Mouse (Mus musculus): Measurements from ENCODE around the gene Klhl25. TPM values are rescaled to one million over a fixed set of nuclear protein-coding genes. Genes with fewer than 3 reads are reported as not detected.

Klhl25 gene
- polyA plus RNA-seq (2015; fragmentation: Nextera tagmentation; extraction: Ambion mirVana): 28.5 and 29.0 TPM in 2 replicates

- Histone ChIP-seq H3K4me2 (peak within 1 kb of the TSS; percentile 89), H3K27me3 (no peaks in the 10 kb centered on the region), H3K27ac (replicated peaks) (peak within 1 kb of the TSS; percentile 91), H3K4me3 (peak within 1 kb of the TSS; percentile 93), H3K4me1 (replicated peaks) (peaks cover 44% of the 10 kb centered on the region), H3K36me3 (no peaks in the 10 kb centered on the region), H3K9me3 (no peaks in the 10 kb centered on the region), H3K9ac (peak within 1 kb of the TSS; percentile 92)
- under 1% methylated on average over 59 of the region's 60 CpGs for WGBS
- ATAC-seq (ENCODE audit: low read depth): peak; percentile 93
Observed at GRCm38 (mm10) chr7:75848115-75848775, at the start of gene Klhl25. Klhl25 (plus strand) TSS chr7:75848310.

- no peaks in the 10 kb centered on the region for H3K9me3 ChIP-seq
- no peak overlapping the region for H3K4me2 ChIP-seq
- no peak overlapping the region for H3K4me3 ChIP-seq
- no peak for ATAC-seq (ENCODE audit: low read depth)
- H3K27ac ChIP-seq (replicated peaks): no peak overlapping the region
- peaks cover 6% of the 10 kb centered on the region for H3K4me1 ChIP-seq (replicated peaks)
- no peaks in the 10 kb centered on the region for H3K36me3 ChIP-seq
- H3K27me3 ChIP-seq: no peaks in the 10 kb centered on the region
- H3K9ac ChIP-seq: no peak overlapping the region
- WGBS: 75% methylated on average over 4 of the region's 4 CpGs
Observed at GRCm38 (mm10) chr7:75800530-75800929, 47.6 kb upstream of the Klhl25 start.

- no peaks in the 10 kb centered on the region for H3K9me3 ChIP-seq
- no peak overlapping the region for H3K9ac ChIP-seq
- H3K4me2 ChIP-seq: no peak overlapping the region
- H3K27ac ChIP-seq (replicated peaks): no peak overlapping the region
- H3K36me3 ChIP-seq: no peaks in the 10 kb centered on the region
- ATAC-seq (ENCODE audit: low read depth): no peak
- peaks cover 9% of the 10 kb centered on the region for H3K4me1 ChIP-seq (replicated peaks)
- no peak overlapping the region for H3K4me3 ChIP-seq
- 87% methylated on average over 3 of the region's 3 CpGs for WGBS
- no peaks in the 10 kb centered on the region for H3K27me3 ChIP-seq
Observed at GRCm38 (mm10) chr7:75801022-75801421, 47.1 kb upstream of the Klhl25 start.

- H3K27ac ChIP-seq (replicated peaks): no peak overlapping the region
- 90% methylated on average over 5 of the region's 5 CpGs for WGBS
Observed at GRCm38 (mm10) chr7:75801621-75802358, 46.3 kb upstream of the Klhl25 start.

GRCm38 (mm10) chr7:75802887-75803286, 45.2 kb upstream of the Klhl25 start:
- Histone ChIP-seq H3K4me2 (no peak overlapping the region), H3K36me3 (no peaks in the 10 kb centered on the region), H3K4me3 (no peak overlapping the region), H3K9ac (no peak overlapping the region), H3K4me1 (replicated peaks) (peaks cover 13% of the 10 kb centered on the region; the same call in 1 of the 2 replicates), H3K27me3 (no peaks in the 10 kb centered on the region), H3K27ac (replicated peaks) (no peak overlapping the region), H3K9me3 (no peaks in the 10 kb centered on the region)
- 68% methylated on average over 3 of the region's 3 CpGs for WGBS
- no peak for ATAC-seq (ENCODE audit: low read depth)

More at GRCm38 (mm10) chr7:75801621-75802358, 46.3 kb upstream of the Klhl25 start:
- H3K36me3 ChIP-seq: no peaks in the 10 kb centered on the region
- H3K27me3 ChIP-seq: no peaks in the 10 kb centered on the region
- H3K9ac ChIP-seq: no peak overlapping the region
- H3K9me3 ChIP-seq: no peaks in the 10 kb centered on the region
- peaks cover 11% of the 10 kb centered on the region; the same call in 1 of the 2 replicates for H3K4me1 ChIP-seq (replicated peaks)
- no peak overlapping the region for H3K4me3 ChIP-seq
- no peak for ATAC-seq (ENCODE audit: low read depth)
- H3K4me2 ChIP-seq: no peak overlapping the region

- Histone ChIP-seq H3K4me3 (no peak overlapping the region), H3K27me3 (no peaks in the 10 kb centered on the region), H3K9ac (no peak overlapping the region), H3K27ac (replicated peaks) (0 out of 2 replicates have a peak overlapping the region, but pooled peaks have one; percentile 2), H3K4me2 (no peak overlapping the region), H3K36me3 (no peaks in the 10 kb centered on the region), H3K4me1 (replicated peaks) (peaks cover 13% of the 10 kb centered on the region; the same call in 1 of the 2 replicates), H3K9me3 (no peaks in the 10 kb centered on the region)
- WGBS: 71% methylated on average over 4 of the region's 4 CpGs
- ATAC-seq (ENCODE audit: low read depth): no peak
Observed at GRCm38 (mm10) chr7:75806161-75806560, 41.9 kb upstream of the Klhl25 start.

GRCm38 (mm10) chr7:75806711-75807110, 41.4 kb upstream of the Klhl25 start:
- ATAC-seq (ENCODE audit: low read depth): no peak

GRCm38 (mm10) chr7:75807460-75808304, 40.4 kb upstream of the Klhl25 start:
- Histone ChIP-seq H3K4me2 (no peak overlapping the region), H3K27me3 (no peaks in the 10 kb centered on the region), H3K36me3 (no peaks in the 10 kb centered on the region), H3K4me3 (no peak overlapping the region), H3K27ac (replicated peaks) (no peak overlapping the region), H3K9me3 (no peaks in the 10 kb centered on the region), H3K9ac (no peak overlapping the region), H3K4me1 (replicated peaks) (peaks cover 13% of the 10 kb centered on the region; the same call in 1 of the 2 replicates)
- ATAC-seq (ENCODE audit: low read depth): no peak
- WGBS: 75% methylated on average over 17 of the region's 17 CpGs

More at GRCm38 (mm10) chr7:75806711-75807110, 41.4 kb upstream of the Klhl25 start:
- no peak overlapping the region for H3K9ac ChIP-seq
- no peaks in the 10 kb centered on the region for H3K9me3 ChIP-seq
- 35% methylated on average over 4 of the region's 4 CpGs for WGBS
- 0 out of 2 replicates have a peak overlapping the region, but pooled peaks have one; percentile 2 for H3K27ac ChIP-seq (replicated peaks)
- peaks cover 13% of the 10 kb centered on the region; the same call in 1 of the 2 replicates for H3K4me1 ChIP-seq (replicated peaks)
- H3K27me3 ChIP-seq: no peaks in the 10 kb centered on the region
- H3K36me3 ChIP-seq: no peaks in the 10 kb centered on the region
- no peak overlapping the region for H3K4me3 ChIP-seq
- H3K4me2 ChIP-seq: no peak overlapping the region

- Histone ChIP-seq H3K36me3 (no peaks in the 10 kb centered on the region), H3K27ac (replicated peaks) (no peak overlapping the region), H3K9ac (no peak overlapping the region), H3K4me3 (no peak overlapping the region), H3K27me3 (no peaks in the 10 kb centered on the region), H3K9me3 (no peaks in the 10 kb centered on the region), H3K4me2 (no peak overlapping the region), H3K4me1 (replicated peaks) (no peaks in the 10 kb centered on the region)
- WGBS: 86% methylated on average over 7 of the region's 7 CpGs
- ATAC-seq (ENCODE audit: low read depth): no peak
Observed at GRCm38 (mm10) chr7:75820687-75821086, 27.4 kb upstream of the Klhl25 start.

GRCm38 (mm10) chr7:75822087-75822668, 25.9 kb upstream of the Klhl25 start:
- no peaks in the 10 kb centered on the region for H3K9me3 ChIP-seq
- no peak for ATAC-seq (ENCODE audit: low read depth)
- H3K4me1 ChIP-seq (replicated peaks): no peaks in the 10 kb centered on the region
- H3K4me2 ChIP-seq: no peak overlapping the region
- H3K4me3 ChIP-seq: no peak overlapping the region
- H3K36me3 ChIP-seq: no peaks in the 10 kb centered on the region
- H3K9ac ChIP-seq: no peak overlapping the region
- H3K27me3 ChIP-seq: no peaks in the 10 kb centered on the region
- 79% methylated on average over 8 of the region's 8 CpGs for WGBS
- no peak overlapping the region for H3K27ac ChIP-seq (replicated peaks)

- Histone ChIP-seq H3K4me1 (replicated peaks) (no peaks in the 10 kb centered on the region), H3K27me3 (no peaks in the 10 kb centered on the region), H3K36me3 (no peaks in the 10 kb centered on the region), H3K27ac (replicated peaks) (no peak overlapping the region), H3K9me3 (no peaks in the 10 kb centered on the region), H3K4me2 (no peak overlapping the region), H3K9ac (no peak overlapping the region), H3K4me3 (no peak overlapping the region)
- WGBS: 70% methylated on average over 2 of the region's 2 CpGs
- no peak for ATAC-seq (ENCODE audit: low read depth)
Observed at GRCm38 (mm10) chr7:75823071-75823470, 25.0 kb upstream of the Klhl25 start.

All from neural tube, embryonic 13.5 days (tissue).